Mouse (Mus musculus): ENCODE measurements around the gene Tnni3. TPM values are rescaled to one million over a fixed set of nuclear protein-coding genes. Genes with fewer than 3 reads are reported as not detected.
A peak's percentile ranks its signal among the peaks of the same experiment; 100 is the strongest.

Tnni3 gene
- polyA plus RNA-seq, 1 experiment from 2014 or later, result 1.6 TPM

DNA sequence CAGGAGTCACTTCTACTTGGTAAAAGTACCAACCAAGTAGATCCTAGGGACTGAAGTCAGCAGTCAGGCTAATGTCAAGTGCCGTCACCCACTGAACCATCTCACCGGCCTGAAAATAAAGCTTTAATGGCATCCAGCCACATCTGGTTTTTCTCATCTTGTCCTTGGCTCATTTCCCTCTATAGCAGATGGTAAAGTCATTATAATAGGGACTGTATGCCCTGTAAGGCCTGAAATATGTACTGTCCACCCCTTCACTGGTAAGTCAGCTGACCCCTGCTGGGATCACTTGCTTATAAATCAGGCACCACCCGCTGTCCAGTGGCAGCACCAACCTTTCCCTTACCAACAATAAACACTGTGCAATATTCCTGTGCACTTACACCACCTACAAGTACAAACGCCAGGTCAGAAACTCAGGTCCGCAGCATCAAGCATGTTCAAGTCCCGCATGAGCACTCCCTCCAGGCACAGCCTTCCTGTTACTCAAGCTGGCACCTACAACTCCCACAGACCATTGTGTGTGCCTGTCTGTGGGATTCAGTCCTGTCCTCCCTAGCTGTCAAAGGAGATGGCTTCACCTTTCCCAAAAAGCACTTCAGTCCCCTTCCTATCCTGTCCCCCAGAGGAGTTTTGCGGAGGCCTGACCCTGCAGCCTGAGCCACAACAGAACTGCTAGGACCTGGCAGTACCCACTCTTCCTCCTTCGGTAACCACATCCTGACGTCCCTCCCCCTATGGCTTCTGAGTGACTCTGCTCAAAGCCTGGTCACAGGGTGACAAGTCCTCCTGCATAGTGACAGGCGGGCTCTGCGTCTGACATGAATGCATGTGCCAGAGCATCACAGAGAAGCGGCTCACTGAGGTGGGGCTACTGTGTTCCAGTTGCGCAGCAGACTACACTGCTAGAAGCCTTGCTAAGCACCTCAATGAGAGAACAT, 31.5 kb downstream of the Tnni3 start:
- Histone ChIP-seq H3K4me2 (ENCODE audit: low read depth, low read length) (no peak overlapping the region), H3K36me3 (ENCODE audit: control insufficient read depth, insufficient read depth, low read length) (0 out of 2 replicates have a peak, but pooled peaks cover 3% of the 10 kb centered on the region), H3K4me3 (ENCODE audit: low read length) (no peak overlapping the region), H3K9ac (ENCODE audit: low read depth, low read length) (no peak overlapping the region), H3K27ac (ENCODE audit: low read length) (0 out of 2 replicates have a peak overlapping the region, but pooled peaks have one; percentile 34), H3K9me3 (ENCODE audit: control insufficient read depth, low read length) (no peaks in the 10 kb centered on the region), H3K27me3 (replicated peaks; ENCODE audit: control insufficient read depth, insufficient read depth, low read length) (no peaks in the 10 kb centered on the region), H3K4me1 (ENCODE audit: control insufficient read depth, insufficient read depth, low read length) (peaks cover 12% of the 10 kb centered on the region)
- 76% methylated on average over 13 of the region's 13 CpGs for WGBS
- no peak for ATAC-seq

DNA sequence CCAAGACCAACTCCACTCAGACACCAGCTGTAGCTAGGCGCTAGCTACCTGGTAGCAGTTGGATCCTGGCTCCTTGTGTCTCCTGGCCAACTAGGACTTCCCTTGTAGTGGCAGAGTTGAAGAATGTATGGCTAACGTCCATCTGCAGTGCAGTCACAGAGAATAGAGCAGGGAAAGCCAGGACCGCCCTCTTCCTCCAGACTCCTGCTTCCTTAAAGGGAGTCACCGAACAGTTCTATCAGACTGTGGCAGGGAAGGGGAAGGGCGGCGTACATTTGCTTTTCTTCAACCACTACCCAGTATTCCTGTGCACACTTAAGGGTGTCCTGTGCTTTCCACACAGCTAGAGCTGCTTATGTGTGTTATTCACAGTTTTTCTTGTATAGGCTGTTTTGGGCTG, 32.7 kb downstream of the Tnni3 start:
- H3K4me3 ChIP-seq (ENCODE audit: low read length), result no peak overlapping the region
- no peak overlapping the region; the same call in 1 of the 2 replicates for H3K9ac ChIP-seq (ENCODE audit: low read depth, low read length)
- peaks cover 12% of the 10 kb centered on the region; the same call in 1 of the 2 replicates for H3K4me1 ChIP-seq (ENCODE audit: control insufficient read depth, insufficient read depth, low read length)
- H3K4me2 ChIP-seq (ENCODE audit: low read depth, low read length), result no peak overlapping the region
- no peak for ATAC-seq
- peaks cover 4% of the 10 kb centered on the region for H3K36me3 ChIP-seq (ENCODE audit: control insufficient read depth, insufficient read depth, low read length)
- H3K27me3 ChIP-seq (replicated peaks; ENCODE audit: control insufficient read depth, insufficient read depth, low read length), result no peaks in the 10 kb centered on the region
- H3K9me3 ChIP-seq (ENCODE audit: control insufficient read depth, low read length), result no peaks in the 10 kb centered on the region
- WGBS, result 72% methylated on average over 6 of the region's 6 CpGs
- H3K27ac ChIP-seq (ENCODE audit: low read length), result peak overlapping the region; percentile 21; the same call in 1 of the 2 replicates

DNA sequence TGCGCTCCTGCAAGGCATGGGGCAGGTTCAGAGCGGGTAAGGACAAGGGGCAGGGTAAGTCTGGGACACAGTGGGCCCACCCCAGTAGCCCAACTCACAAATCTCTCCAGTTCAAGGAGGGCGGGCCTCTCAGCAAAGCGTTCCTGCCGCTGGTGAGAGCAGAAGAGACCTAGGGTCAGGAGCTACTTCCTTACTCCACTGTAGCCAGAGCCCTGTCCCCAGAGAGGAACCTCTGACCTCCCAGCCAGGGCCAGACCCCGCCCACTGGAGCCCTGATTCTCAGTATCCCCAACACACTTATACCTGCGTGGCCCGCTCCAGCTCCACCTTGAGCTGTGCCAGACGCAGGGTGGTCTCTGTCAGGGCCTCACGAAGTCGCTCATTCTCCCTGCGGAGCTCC, 41.7 kb downstream of the Tnni3 start:
- Histone ChIP-seq H3K9ac (ENCODE audit: low read depth, low read length) (no peak overlapping the region), H3K36me3 (ENCODE audit: control insufficient read depth, insufficient read depth, low read length) (peaks cover 28% of the 10 kb centered on the region), H3K27me3 (replicated peaks; ENCODE audit: control insufficient read depth, insufficient read depth, low read length) (no peaks in the 10 kb centered on the region), H3K4me3 (ENCODE audit: low read length) (no peak overlapping the region), H3K27ac (ENCODE audit: low read length) (no peak overlapping the region), H3K9me3 (ENCODE audit: control insufficient read depth, low read length) (no peaks in the 10 kb centered on the region), H3K4me2 (ENCODE audit: low read depth, low read length) (no peak overlapping the region), H3K4me1 (ENCODE audit: control insufficient read depth, insufficient read depth, low read length) (peaks cover 15% of the 10 kb centered on the region)
- no peak for ATAC-seq
- 83% methylated on average over 12 of the region's 12 CpGs for WGBS

- Histone ChIP-seq H3K9ac (ENCODE audit: low read depth, low read length) (no peak overlapping the region), H3K4me3 (ENCODE audit: low read length) (no peak overlapping the region), H3K27ac (ENCODE audit: low read length) (no peak overlapping the region), H3K27me3 (replicated peaks; ENCODE audit: control insufficient read depth, insufficient read depth, low read length) (peaks cover 4% of the 10 kb centered on the region; the same call in 1 of the 2 replicates), H3K36me3 (ENCODE audit: control insufficient read depth, insufficient read depth, low read length) (peaks cover 18% of the 10 kb centered on the region; the same call in 1 of the 2 replicates), H3K4me1 (ENCODE audit: control insufficient read depth, insufficient read depth, low read length) (peaks cover 17% of the 10 kb centered on the region), H3K4me2 (ENCODE audit: low read depth, low read length) (peak overlapping the region; percentile 93; the same call in 1 of the 2 replicates), H3K9me3 (ENCODE audit: control insufficient read depth, low read length) (no peaks in the 10 kb centered on the region)
- WGBS, result 29% methylated on average over 6 of the region's 6 CpGs
- no peak for ATAC-seq
These were observed 44.4 kb downstream of the Tnni3 start for GRCm38 (mm10) chr7:4479674-4480073.

DNA sequence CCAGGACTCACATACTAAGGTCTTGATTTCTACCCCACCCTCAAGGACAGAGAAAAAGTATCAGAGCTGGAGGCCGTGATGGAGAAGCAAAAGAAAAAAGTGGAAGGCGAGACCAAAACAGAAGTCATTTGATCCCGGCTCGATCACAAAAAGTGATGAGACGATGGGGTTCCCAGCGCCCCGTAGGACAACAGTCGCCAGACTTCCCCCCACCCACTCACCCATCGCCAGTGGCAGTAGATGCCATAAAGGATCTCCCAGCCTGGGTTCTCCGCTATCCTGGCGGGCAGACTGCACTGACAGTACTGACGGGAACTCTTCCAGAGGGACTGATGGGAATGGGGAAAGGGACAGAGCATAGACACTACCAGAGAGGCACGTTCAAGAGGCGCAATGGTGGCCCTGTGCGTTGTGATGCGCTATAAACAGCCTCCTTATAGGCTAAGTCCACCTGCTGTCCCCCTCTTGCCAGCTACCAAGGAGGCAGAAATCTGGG, 45.2 kb downstream of the Tnni3 start:
- peak; percentile 20 for ATAC-seq

GRCm38 (mm10) chr7:4478021-4478795, 45.8 kb downstream of the Tnni3 start:
- peak; percentile 96 for ATAC-seq
- peaks cover 5% of the 10 kb centered on the region; the same call in 1 of the 2 replicates for H3K27me3 ChIP-seq (replicated peaks; ENCODE audit: control insufficient read depth, insufficient read depth, low read length)
- H3K36me3 ChIP-seq (ENCODE audit: control insufficient read depth, insufficient read depth, low read length), result peaks cover 14% of the 10 kb centered on the region; the same call in 1 of the 2 replicates
- peak overlapping the region; percentile 95 for H3K27ac ChIP-seq (ENCODE audit: low read length)
- H3K4me2 ChIP-seq (ENCODE audit: low read depth, low read length), result peak overlapping the region; percentile 93
- peak overlapping the region; percentile 52 for H3K4me3 ChIP-seq (ENCODE audit: low read length)
- WGBS, result under 1% methylated on average over 39 of the region's 39 CpGs
- peak overlapping the region; percentile 72 for H3K9ac ChIP-seq (ENCODE audit: low read depth, low read length)
- peaks cover 17% of the 10 kb centered on the region for H3K4me1 ChIP-seq (ENCODE audit: control insufficient read depth, insufficient read depth, low read length)
- H3K9me3 ChIP-seq (ENCODE audit: control insufficient read depth, low read length), result no peaks in the 10 kb centered on the region

More for the DNA sequence above, 45.2 kb downstream of the Tnni3 start:
- Histone ChIP-seq H3K9ac (ENCODE audit: low read depth, low read length) (peak overlapping the region; percentile 72), H3K27me3 (replicated peaks; ENCODE audit: control insufficient read depth, insufficient read depth, low read length) (peaks cover 5% of the 10 kb centered on the region; the same call in 1 of the 2 replicates), H3K9me3 (ENCODE audit: control insufficient read depth, low read length) (no peaks in the 10 kb centered on the region), H3K4me3 (ENCODE audit: low read length) (peak overlapping the region; percentile 52), H3K36me3 (ENCODE audit: control insufficient read depth, insufficient read depth, low read length) (peaks cover 16% of the 10 kb centered on the region; the same call in 1 of the 2 replicates), H3K4me2 (ENCODE audit: low read depth, low read length) (peak overlapping the region; percentile 93), H3K4me1 (ENCODE audit: control insufficient read depth, insufficient read depth, low read length) (peaks cover 17% of the 10 kb centered on the region), H3K27ac (ENCODE audit: low read length) (peak overlapping the region; percentile 95)
- WGBS, result 2% methylated on average over 16 of the region's 16 CpGs

GRCm38 (mm10) chr7:4473940-4474339, 50.1 kb downstream of the Tnni3 start:
- peaks cover 14% of the 10 kb centered on the region for H3K27me3 ChIP-seq (replicated peaks; ENCODE audit: control insufficient read depth, insufficient read depth, low read length)
- ATAC-seq, result no peak
- no peaks in the 10 kb centered on the region for H3K36me3 ChIP-seq (ENCODE audit: control insufficient read depth, insufficient read depth, low read length)
- H3K4me2 ChIP-seq (ENCODE audit: low read depth, low read length), result no peak overlapping the region
- 12% methylated on average over 19 of the region's 19 CpGs for WGBS
- H3K9me3 ChIP-seq (ENCODE audit: control insufficient read depth, low read length), result no peaks in the 10 kb centered on the region
- no peak overlapping the region for H3K27ac ChIP-seq (ENCODE audit: low read length)
- peaks cover 19% of the 10 kb centered on the region for H3K4me1 ChIP-seq (ENCODE audit: control insufficient read depth, insufficient read depth, low read length)
- H3K9ac ChIP-seq (ENCODE audit: low read depth, low read length), result no peak overlapping the region
- no peak overlapping the region for H3K4me3 ChIP-seq (ENCODE audit: low read length)

GRCm38 (mm10) chr7:4471179-4471555, 52.9 kb downstream of the Tnni3 start:
- H3K9ac ChIP-seq (ENCODE audit: low read depth, low read length), result peak overlapping the region; percentile 62
- no peaks in the 10 kb centered on the region for H3K9me3 ChIP-seq (ENCODE audit: control insufficient read depth, low read length)
- WGBS, result 3% methylated on average over 24 of the region's 24 CpGs
- peaks cover 14% of the 10 kb centered on the region for H3K27me3 ChIP-seq (replicated peaks; ENCODE audit: control insufficient read depth, insufficient read depth, low read length)
- ATAC-seq, result peak; percentile 87
- no peaks in the 10 kb centered on the region for H3K36me3 ChIP-seq (ENCODE audit: control insufficient read depth, insufficient read depth, low read length)
- no peak overlapping the region for H3K27ac ChIP-seq (ENCODE audit: low read length)
- peak overlapping the region; percentile 52 for H3K4me3 ChIP-seq (ENCODE audit: low read length)
- H3K4me1 ChIP-seq (ENCODE audit: control insufficient read depth, insufficient read depth, low read length), result peaks cover 10% of the 10 kb centered on the region; the same call in 1 of the 2 replicates
- H3K4me2 ChIP-seq (ENCODE audit: low read depth, low read length), result peak overlapping the region; percentile 89
